Mouse (Mus musculus) C2C12 (cell line): ENCODE data around the gene Lrrtm4.

ENCODE experiments used
- CTCF ChIP-seq: IDR thresholded peaks from one replicate; pipeline ENCODE4 v1.5.1; 2011; ENCODE audit not compliant: control insufficient read depth, insufficient read depth, insufficient read length
- MAX ChIP-seq: IDR thresholded peaks from one replicate; pipeline ENCODE4 v1.6.1; 2011; ENCODE audit warnings: mild to moderate bottlenecking, control low read depth
- MYOG ChIP-seq: IDR thresholded peaks from one replicate; pipeline ENCODE4 v1.6.1; 2011; ENCODE audit not compliant: control insufficient read depth, insufficient read length; ENCODE audit errors: extremely low read depth

DNA sequence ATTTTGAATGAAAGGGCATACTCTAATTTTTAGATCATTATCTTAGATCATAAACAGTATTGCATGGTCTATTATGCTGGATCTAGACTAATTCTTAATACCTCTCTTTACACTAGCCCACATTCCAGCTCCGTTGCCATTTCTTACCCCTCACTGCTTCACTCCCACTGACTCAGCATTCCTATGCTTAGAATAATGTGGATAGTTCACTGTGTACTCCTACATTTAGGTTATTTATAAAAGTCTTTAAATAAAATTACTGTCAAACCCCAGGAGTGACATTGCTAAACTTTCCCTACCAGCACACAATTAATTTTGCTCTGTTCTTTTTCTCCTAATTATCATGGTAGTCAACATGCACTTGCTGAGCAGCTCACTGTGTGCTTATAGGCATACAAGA lies 107.7 kb downstream of the Lrrtm4 start:
- no peak for TF ChIP-seq CTCF
- TF ChIP-seq MAX: no peak
- no peak for TF ChIP-seq MYOG
